Mouse (Mus musculus) cerebellum, adult (tissue): ENCODE results near the gene Abtb2.

Experiments
- ATAC-seq: cut with Nextera tagmentation; 2 replicates; pipeline ENCODE4 v1.9.2; 2017; ENCODE audit warnings: mild to moderate bottlenecking, moderate library complexity, mixed read lengths; ENCODE audit not compliant: insufficient number of reproducible peaks, low FRiP score, low TSS enrichment

The Abtb2 gene

GRCm38 (mm10) chr2:103581369-103581897 is 15.3 kb downstream of the Abtb2 start:
- no peak for ATAC-seq

DNA sequence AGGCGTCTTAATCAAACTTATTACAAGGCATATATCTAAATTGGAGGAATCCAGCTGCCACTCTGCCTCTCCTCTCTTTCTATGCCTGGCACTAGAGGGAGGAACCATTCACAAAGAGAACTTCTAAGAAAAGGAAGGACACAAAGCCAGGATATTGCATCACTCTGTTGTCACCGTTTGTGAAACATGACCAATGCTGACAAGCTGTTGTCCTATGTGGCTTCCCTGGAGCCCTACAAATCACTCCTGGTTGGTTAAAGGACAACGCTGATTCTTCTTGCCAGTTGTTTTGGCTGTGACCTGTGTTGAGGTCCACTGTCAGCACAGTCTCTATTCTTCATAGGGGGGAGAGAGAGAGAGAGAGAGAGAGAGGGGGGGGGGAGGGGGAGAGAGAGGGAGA is 17.2 kb downstream of the Abtb2 start:
- ATAC-seq, result no peak

GRCm38 (mm10) chr2:103584093-103584492 is 18.0 kb downstream of the Abtb2 start:
- ATAC-seq, result no peak

DNA sequence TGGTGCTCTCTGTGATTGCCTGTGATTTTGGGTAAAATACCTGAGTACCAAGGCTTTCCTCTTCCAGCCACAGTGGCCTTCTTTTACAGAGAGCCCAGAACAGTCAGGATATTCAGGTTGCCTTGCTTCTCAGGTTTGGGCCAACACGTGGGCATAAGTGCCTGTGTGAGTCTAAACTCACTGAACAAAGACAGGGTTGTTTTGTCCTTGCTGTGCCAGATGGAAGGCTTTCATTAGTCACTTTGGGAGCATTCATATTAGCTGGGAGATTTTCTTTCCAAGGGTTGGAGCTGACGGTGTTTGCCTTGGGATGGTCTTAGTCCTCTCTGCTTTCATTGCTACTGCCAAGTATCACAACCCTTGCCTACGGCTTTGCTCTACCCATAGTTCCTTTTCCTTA is 20.3 kb downstream of the Abtb2 start:
- ATAC-seq, result no peak

DNA sequence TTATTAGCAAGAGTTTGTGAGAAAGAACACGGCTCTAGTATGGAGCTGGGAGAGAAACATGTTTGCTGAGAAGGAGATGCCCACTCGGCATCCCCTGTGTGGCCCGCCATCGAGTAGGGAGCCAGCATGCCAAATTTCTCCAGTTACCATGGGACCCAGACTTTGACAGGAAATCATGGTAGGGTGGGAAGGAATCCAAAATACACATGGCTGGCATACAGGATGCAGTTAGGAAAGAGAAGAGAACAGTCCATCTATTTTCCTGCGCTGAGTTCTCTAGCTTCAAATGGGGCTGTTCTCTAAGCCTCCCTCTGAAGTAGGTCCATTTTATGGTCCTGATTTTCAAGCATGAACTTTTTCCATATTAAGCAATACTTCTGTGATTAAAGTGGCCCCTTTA is 22.7 kb downstream of the Abtb2 start:
- no peak for ATAC-seq

GRCm38 (mm10) chr2:103589400-103589799 is 23.3 kb downstream of the Abtb2 start:
- ATAC-seq, result no peak

DNA sequence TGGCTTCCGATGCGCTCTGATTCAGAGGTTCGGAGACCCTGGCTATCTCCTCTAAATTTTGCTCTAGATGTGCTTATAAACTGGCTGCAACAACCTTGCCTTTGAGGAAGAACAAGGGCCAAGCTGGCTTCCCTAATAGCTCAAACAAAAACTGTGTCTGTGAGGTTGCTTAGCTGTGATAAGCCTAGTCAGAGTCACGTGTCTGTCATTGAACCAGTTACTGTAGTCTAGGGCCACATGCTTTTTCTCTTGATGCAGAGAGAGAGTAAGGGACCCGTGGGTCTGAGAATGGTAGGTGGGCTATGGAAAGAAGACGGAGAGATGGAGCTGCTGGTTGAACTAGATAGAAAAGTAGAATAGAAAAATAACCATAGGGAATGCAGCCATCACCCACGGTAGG is 24.5 kb downstream of the Abtb2 start:
- no peak for ATAC-seq

DNA sequence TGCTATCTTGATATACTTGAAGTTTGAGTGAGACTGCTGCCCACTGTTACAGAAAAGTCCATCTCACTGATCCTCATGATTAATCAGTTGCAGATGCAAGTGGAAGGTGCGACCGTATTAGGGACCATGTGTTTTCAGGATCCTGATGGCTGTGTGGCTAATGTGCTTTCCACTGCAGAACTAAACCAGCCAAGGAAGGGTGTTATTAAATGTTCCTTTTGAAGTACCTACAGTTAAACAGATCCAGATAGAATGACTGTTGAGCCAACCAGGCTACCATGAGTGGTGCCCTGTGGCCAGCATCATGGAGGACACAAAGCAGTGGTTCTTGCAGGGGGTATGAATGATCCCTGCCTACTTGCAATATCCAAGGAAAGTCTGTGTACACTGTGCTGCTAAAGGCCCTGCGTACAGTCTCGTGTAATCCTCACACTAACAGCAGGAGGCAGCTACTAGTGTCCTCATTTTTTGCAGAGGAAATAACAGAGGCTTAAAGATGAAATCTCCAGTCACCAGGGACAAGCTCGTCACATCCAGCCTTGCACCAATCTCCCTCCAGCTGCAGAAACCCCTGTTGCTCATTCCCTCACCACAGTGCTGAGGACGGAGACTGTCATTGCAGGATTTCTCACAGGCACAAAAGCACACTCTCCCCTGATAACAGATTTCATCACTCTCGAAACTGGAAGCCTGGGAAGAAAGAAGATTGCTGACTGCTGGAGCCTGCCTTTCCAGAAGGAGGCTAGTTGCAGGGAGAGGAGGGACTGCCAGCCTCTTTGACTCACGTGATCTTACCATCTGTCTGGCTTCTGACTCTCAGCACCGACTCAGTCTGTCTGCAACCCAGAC is 25.9 kb downstream of the Abtb2 start:
- ATAC-seq, result peak; percentile 81

GRCm38 (mm10) chr2:103592591-103592929 is 26.4 kb downstream of the Abtb2 start:
- ATAC-seq, result 0 out of 2 replicates have a peak, but pooled peaks have one; percentile 13

DNA sequence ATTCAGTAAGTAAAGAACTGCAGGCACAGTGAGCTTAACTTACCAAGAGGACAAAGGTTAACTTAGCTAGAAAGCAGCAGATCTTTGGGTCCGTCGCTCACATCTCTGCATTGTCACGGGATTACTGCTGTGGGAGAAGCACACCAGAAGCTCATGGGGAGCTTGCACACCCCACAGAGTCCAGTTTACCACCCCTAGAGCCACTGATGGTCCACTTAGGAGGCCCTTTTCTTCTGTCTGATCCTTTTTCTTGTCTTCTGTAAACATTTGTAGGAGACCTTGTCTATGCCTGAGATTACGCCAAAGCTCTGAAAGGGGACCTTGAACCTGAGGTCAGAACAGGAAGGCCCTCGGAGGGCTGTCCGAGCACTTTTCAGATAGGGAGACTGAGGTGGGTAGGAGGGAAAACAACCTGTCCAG is 28.5 kb downstream of the Abtb2 start:
- no peak for ATAC-seq

DNA sequence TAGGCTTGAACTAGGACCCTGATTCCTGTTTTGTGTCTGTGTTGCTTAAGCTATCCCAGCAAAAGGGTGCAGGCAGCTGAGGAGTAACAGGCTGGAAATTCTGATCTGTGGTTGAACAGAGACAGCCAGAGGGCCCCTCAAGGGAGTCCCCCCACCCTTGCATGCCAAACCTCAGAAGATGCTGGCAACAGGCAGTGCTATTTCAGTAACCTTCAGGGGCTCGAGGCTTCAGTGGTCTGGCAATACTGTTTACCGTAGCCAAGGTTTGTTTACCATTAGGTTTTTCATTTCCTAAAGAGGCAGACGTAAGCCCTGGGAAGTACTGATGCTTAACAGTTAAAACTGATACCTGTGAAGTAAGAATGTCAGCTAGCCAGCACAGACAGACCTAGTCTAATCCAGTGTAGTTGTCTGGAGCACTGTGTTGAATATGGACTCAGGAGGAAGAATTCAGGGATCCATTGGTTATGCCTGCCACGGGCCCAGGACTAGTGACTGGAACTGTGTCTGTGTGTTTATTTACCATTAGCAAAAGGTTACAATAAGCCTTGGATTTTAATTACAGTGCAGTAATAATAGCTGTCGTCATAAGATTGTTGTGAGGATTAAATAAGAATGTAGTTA is 29.0 kb downstream of the Abtb2 start:
- ATAC-seq, result no peak

- ATAC-seq, result no peak
These were observed 33.2 kb downstream of the Abtb2 start for GRCm38 (mm10) chr2:103599296-103599695.

DNA sequence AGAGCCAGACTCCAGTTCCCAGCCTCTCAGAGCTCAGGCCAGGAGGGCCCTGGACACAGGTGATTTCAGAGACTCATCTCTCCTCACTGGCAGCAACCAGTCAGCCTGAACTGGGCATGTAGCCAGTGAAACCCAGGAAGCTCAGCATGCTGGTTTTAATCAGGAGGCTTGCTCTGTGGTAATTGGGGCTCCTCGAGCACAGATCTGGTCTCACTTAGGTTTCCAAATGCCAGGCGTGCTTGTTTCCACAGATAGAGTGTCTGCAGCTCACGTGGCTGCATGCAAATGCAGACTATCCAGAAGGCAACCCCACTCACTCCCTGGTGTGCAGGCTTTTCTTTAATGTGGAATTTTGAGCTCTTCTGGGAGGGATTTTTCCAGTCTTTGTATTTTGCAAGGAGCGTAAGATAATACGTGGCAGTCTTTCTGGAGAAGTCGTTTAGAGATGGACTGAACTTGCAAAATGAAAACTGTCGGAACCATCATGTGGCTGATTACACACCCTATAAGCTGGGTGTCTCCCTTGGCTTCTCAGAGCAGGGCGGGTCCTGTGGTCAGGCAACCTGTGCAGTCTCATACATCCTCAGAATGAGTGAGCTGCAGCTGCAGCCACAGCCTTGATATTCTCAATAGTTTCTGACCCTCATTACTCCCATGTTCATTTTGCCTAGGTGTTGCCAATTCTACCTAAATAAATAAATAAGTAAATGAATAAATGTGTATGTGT is 34.2 kb downstream of the Abtb2 start:
- no peak for ATAC-seq

GRCm38 (mm10) chr2:103601126-103601525 is 35.0 kb downstream of the Abtb2 start:
- no peak for ATAC-seq

DNA sequence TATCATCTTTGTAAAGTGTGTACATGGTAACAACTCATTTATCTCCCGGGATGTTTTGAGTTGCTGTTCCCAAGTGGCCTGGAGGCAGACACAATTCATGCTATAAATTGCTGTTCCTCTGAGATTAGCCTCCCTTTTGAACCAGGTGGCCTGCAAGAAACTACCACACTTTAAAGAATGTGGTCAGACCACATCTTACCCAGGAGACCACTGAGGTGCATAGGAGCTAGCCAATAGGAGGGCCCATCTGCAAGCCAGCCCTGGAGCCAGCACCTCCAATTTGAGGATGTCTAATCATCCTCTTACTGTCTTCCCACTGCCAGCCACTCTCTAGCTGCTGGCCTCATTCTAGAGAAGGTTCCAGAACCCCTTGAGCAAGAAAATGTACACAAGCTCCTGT is 35.4 kb downstream of the Abtb2 start:
- ATAC-seq, result no peak

DNA sequence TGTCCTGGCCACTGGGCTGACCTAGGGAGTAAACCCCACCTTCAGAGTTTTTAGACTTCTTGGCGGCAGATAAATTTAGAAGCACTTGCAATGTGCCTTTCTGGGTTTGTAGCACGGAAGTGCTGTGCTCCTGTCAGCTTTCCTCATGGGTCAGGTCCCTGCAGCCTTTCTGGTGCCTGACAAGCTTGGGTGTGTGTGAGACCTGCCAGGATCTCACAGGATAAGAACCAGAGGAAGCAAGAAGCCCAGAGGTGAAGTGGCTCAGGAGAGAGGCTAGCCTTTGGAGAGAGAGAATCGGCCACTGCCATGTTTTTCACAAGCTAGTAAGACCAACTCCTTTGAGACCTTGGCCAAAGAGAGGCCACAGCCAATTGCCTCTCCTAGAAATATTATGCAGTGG is 37.1 kb downstream of the Abtb2 start:
- no peak for ATAC-seq

- no peak for ATAC-seq
These were observed 37.8 kb downstream of the Abtb2 start for GRCm38 (mm10) chr2:103603869-103604268.

GRCm38 (mm10) chr2:103605805-103606498 is 39.8 kb downstream of the Abtb2 start:
- no peak for ATAC-seq

- ATAC-seq, result peak; percentile 41; the same call in 1 of the 2 replicates
These were observed 41.8 kb downstream of the Abtb2 start for GRCm38 (mm10) chr2:103607926-103608325.

GRCm38 (mm10) chr2:103608947-103609346 is 42.8 kb downstream of the Abtb2 start:
- ATAC-seq, result no peak
